Comparison of ENCODE assay signal across 7 mouse cellular contexts in genomic region chr7:46918678-46919371, GRCm38 (mm10). TPM values are rescaled to one million over a fixed set of nuclear protein-coding genes. Genes with fewer than 3 reads are reported as not detected.
DNase-seq lines count a peak whose midpoint lies in the region; ATAC-seq and TF ChIP-seq lines count a peak whose summit lies in the region.

No protein-coding gene starts in this region.

- H3K27ac ChIP-seq in spleen, adult 2 months (ENCODE audit: insufficient read depth, low read length), result no peak overlapping the region
- peak overlapping the region; percentile 95 for H3K27ac ChIP-seq in midbrain, embryonic 15.5 days

- H3K4me2 ChIP-seq in midbrain, embryonic 15.5 days, result peak overlapping the region; percentile 78

- no peaks in the 10 kb centered on the region for H3K27me3 ChIP-seq in spleen, adult 2 months (ENCODE audit: control insufficient read depth, insufficient read depth, low read length)
- no peaks in the 10 kb centered on the region for H3K27me3 ChIP-seq in midbrain, embryonic 15.5 days (replicated peaks)

- no peak for DNase-seq in spleen, adult 2 months (ENCODE audit: low read depth in 1 of 2, low spot score in 2 of 2)
- DNase-seq in spleen, adult 12 weeks (ENCODE audit: low spot score), result no peak
- peak; percentile 65 for DNase-seq in embryo, embryonic 10.5 days (ENCODE audit: low spot score)
- DNase-seq in hindlimb bud, embryonic 11.5 days (ENCODE audit: extremely low spot score, low read depth, low spot score), result peak; percentile 35
- no peak for DNase-seq in gastrocnemius, adult 18-20 months (ENCODE audit: low spot score)
- no peak for DNase-seq in urinary bladder, adult 2 months (ENCODE audit: low spot score)

- no peaks in the 10 kb centered on the region for H3K36me3 ChIP-seq in spleen, adult 2 months (ENCODE audit: control insufficient read depth, insufficient read depth, low read length)
- H3K36me3 ChIP-seq in midbrain, embryonic 15.5 days (replicated peaks), result no peaks in the 10 kb centered on the region; the same call in 1 of the 2 replicates

- H3K4me1 ChIP-seq in spleen, adult 2 months (ENCODE audit: control insufficient read depth, insufficient read depth, insufficient read length), result peaks cover 4% of the 10 kb centered on the region; the same call in 1 of the 2 replicates
- peaks cover 30% of the 10 kb centered on the region for H3K4me1 ChIP-seq in midbrain, embryonic 15.5 days

- no peaks in the 10 kb centered on the region for H3K9me3 ChIP-seq in midbrain, embryonic 15.5 days

- ATAC-seq in midbrain, embryonic 15.5 days (replicated peaks), result no peak

- no peak for TF ChIP-seq CTCF in spleen, adult 2 months (IDR thresholded peaks at IDR 0.05; ENCODE audit: extremely low read depth, insufficient read depth, insufficient read length, insufficient replicate concordance)

- TF ChIP-seq POLR2A in spleen, adult 2 months (IDR thresholded peaks at IDR 0.05; ENCODE audit: low read depth, low read length), result no peak

- peak overlapping the region; percentile 95 for H3K9ac ChIP-seq in midbrain, embryonic 15.5 days

- H3K4me3 ChIP-seq in spleen, adult 2 months (ENCODE audit: extremely low read depth, insufficient read depth, insufficient read length), result peak overlapping the region; percentile 91
- peak overlapping the region; percentile 100 for H3K4me3 ChIP-seq in midbrain, embryonic 15.5 days

- 16% methylated on average over 13 of the region's 13 CpGs for WGBS in spleen, adult 2 months
- WGBS in midbrain, embryonic 15.5 days, result 19% methylated on average over 13 of the region's 13 CpGs

RNA-seq across cellular contexts. Expression of gene Tsg101, which starts 0.9 kb away (rescaled TPM):
- 33.3 and 39.3 TPM in 2 replicates for polyA plus RNA-seq in spleen, adult 2 months (2012; rRNA removed)
- 370 and 380 TPM in 2 replicates for polyA plus RNA-seq in midbrain, embryonic 15.5 days (2015; fragmentation: Nextera tagmentation; extraction: Ambion mirVana)
- total RNA-seq in gastrocnemius, adult 18-20 months (2021), result 10 to 100 TPM; 54.4 to 59.1 TPM
- 43.6 and 44.5 TPM in 2 replicates for polyA plus RNA-seq in urinary bladder, adult 2 months (2012; rRNA removed)

RNA-seq across cellular contexts. Expression of gene Uevld, which starts 39.5 kb away (rescaled TPM):
- polyA plus RNA-seq in spleen, adult 2 months (2012; rRNA removed), result 1.00 and 1.3 TPM in 2 replicates
- 5.4 and 6.5 TPM in 2 replicates for polyA plus RNA-seq in midbrain, embryonic 15.5 days (2015; fragmentation: Nextera tagmentation; extraction: Ambion mirVana)
- 10 to 100 TPM; 10.5 to 11.5 TPM for total RNA-seq in gastrocnemius, adult 18-20 months (2021)
- polyA plus RNA-seq in urinary bladder, adult 2 months (2012; rRNA removed), result 11.7 and 12.0 TPM in 2 replicates

RNA-seq across cellular contexts. Expression of gene Ldhc, which starts 57.8 kb away (rescaled TPM):
- polyA plus RNA-seq in spleen, adult 2 months (2012; rRNA removed), result 0.09 TPM in 1 of 2 replicates, not detected in the other
- polyA plus RNA-seq in midbrain, embryonic 15.5 days (2015; fragmentation: Nextera tagmentation; extraction: Ambion mirVana), result 0.15 TPM in 1 of 2 replicates, not detected in the other
- total RNA-seq in gastrocnemius, adult 18-20 months (2021), result not detected
- not detected in 2 replicates for polyA plus RNA-seq in urinary bladder, adult 2 months (2012; rRNA removed)

Comparison
In these comparisons a context has a peak if more than half of its experiments do, and no peak if none do; other contexts are left out.
1. DNase-seq: peak in embryo, embryonic 10.5 days (single experiment) and hindlimb bud, embryonic 11.5 days (single experiment); none in spleen, adult 2 months (0 of 2), spleen, adult 12 weeks (single experiment), gastrocnemius, adult 18-20 months (single experiment) and urinary bladder, adult 2 months (single experiment).